Mouse (Mus musculus): ENCODE results near the gene Asah2. TPM values are rescaled to one million over a fixed set of nuclear protein-coding genes. Genes with fewer than 3 reads are reported as not detected.

The Asah2 gene
- total RNA-seq, 2 experiments from 2014 or later: 8.3 to 12.3 TPM

- Histone ChIP-seq H3K27ac (no peak overlapping the region), H3K4me3 (no peak overlapping the region)
- no peak for DNase-seq (ENCODE audit: extremely low spot score in 1 of 2, low spot score in 2 of 2)
- TF ChIP-seq CTCF (IDR thresholded peaks at IDR 0.05): no peak
- intact Hi-C loops (cut with DNase I): no loop called here
These were observed 147.6 kb downstream of the Asah2 start for GRCm38 (mm10) chr19:31960434-31960833.

- H3K27ac ChIP-seq: no peak overlapping the region
- intact Hi-C loops (cut with DNase I): no loop called here
- no peak for TF ChIP-seq CTCF (IDR thresholded peaks at IDR 0.05)
- no peak for DNase-seq (ENCODE audit: extremely low spot score in 1 of 2, low spot score in 2 of 2)
- no peak overlapping the region for H3K4me3 ChIP-seq
These were observed 151.7 kb downstream of the Asah2 start for GRCm38 (mm10) chr19:31956359-31956758.

GRCm38 (mm10) chr19:31954696-31955095 lies 153.3 kb downstream of the Asah2 start:
- intact Hi-C loops (cut with DNase I): no loop called here
- Histone ChIP-seq H3K27ac (no peak overlapping the region), H3K4me3 (no peak overlapping the region)
- no peak for TF ChIP-seq CTCF (IDR thresholded peaks at IDR 0.05)
- DNase-seq (ENCODE audit: extremely low spot score in 1 of 2, low spot score in 2 of 2): no peak

GRCm38 (mm10) chr19:31954267-31954666 lies 153.7 kb downstream of the Asah2 start:
- no peak overlapping the region for H3K4me3 ChIP-seq
- H3K27ac ChIP-seq: no peak overlapping the region
- no peak for TF ChIP-seq CTCF (IDR thresholded peaks at IDR 0.05)
- intact Hi-C loops (cut with DNase I): no loop called here
- DNase-seq (ENCODE audit: extremely low spot score in 1 of 2, low spot score in 2 of 2): no peak

- no peak for TF ChIP-seq CTCF (IDR thresholded peaks at IDR 0.05)
- H3K27ac ChIP-seq: no peak overlapping the region
- intact Hi-C loops (cut with DNase I): no loop called here
- H3K4me3 ChIP-seq: no peak overlapping the region
- DNase-seq (ENCODE audit: extremely low spot score in 1 of 2, low spot score in 2 of 2): no peak
These were observed 154.2 kb downstream of the Asah2 start for GRCm38 (mm10) chr19:31953799-31954198.

- H3K27ac ChIP-seq: no peak overlapping the region
- intact Hi-C loops (cut with DNase I): no loop called here
- no peak for TF ChIP-seq CTCF (IDR thresholded peaks at IDR 0.05)
- DNase-seq (ENCODE audit: extremely low spot score in 1 of 2, low spot score in 2 of 2): no peak
- no peak overlapping the region for H3K4me3 ChIP-seq
These were observed 157.1 kb downstream of the Asah2 start for GRCm38 (mm10) chr19:31950793-31951489.

Other genes with a start within 250 kb of the Asah2 start
- not detected for gene A1cf, start 239.4 kb downstream of the Asah2 start, total RNA-seq (2021)

Measured in left cerebral cortex, adult 2 months (tissue).